ENCODE assay signal across 29 mouse cellular contexts in genomic region chr8:27579308-27579707, GRCm38 (mm10).
DNase-seq lines count a peak whose midpoint lies in the region; ATAC-seq and TF ChIP-seq lines count a peak whose summit lies in the region.
"Had no signal": no experiment of that assay in that cellular context is flagged by ENCODE, and none has a peak within 500 bp of the region (broad histone marks: within the 10 kb centered on the region; RNA-seq: fewer than 3 reads in every experiment).

No protein-coding gene starts in this region.

- DNase-seq in forebrain, embryonic 11.5 days (ENCODE audit: low spot score) = peak; percentile 46
- peak; percentile 56 for DNase-seq in R1 (ENCODE audit: low read depth, low spot score)
- peak; percentile 44 for DNase-seq in embryonic facial prominence, embryonic 11.5 days (ENCODE audit: low spot score)
- no peak for DNase-seq in spleen, postnatal 36 days (ENCODE audit: low spot score in 2 of 2)
- DNase-seq in liver, postnatal 0 days = no peak
- DNase-seq: cerebellum, adult 8-10 months; gastrocnemius, adult 2 months; heart, adult 18-20 months; heart, postnatal 4 days; layer of hippocampus, postnatal 36 days; left cerebral cortex, postnatal 4 days; liver; lung, postnatal 10 days; right cerebral cortex, postnatal 14 days; spleen, adult 18-20 months; thymus, adult 18-20 months; thymus, postnatal 4 days had no signal

- H3K4me1 ChIP-seq in forebrain, embryonic 11.5 days (replicated peaks; ENCODE audit: control insufficient read depth, insufficient read depth, low read length) = no peaks in the 10 kb centered on the region
- no peaks in the 10 kb centered on the region for H3K4me1 ChIP-seq in forebrain, embryonic 12.5 days
- H3K4me1 ChIP-seq in embryonic facial prominence, embryonic 11.5 days (ENCODE audit: control insufficient read depth, insufficient read depth, low read length) = no peaks in the 10 kb centered on the region
- peaks cover 3% of the 10 kb centered on the region; the same call in 1 of the 2 replicates for H3K4me1 ChIP-seq in midbrain, embryonic 16.5 days (ENCODE audit: control insufficient read depth, insufficient read depth, low read length)
- no peaks in the 10 kb centered on the region for H3K4me1 ChIP-seq in liver, postnatal 0 days (ENCODE audit: insufficient read depth)
- H3K4me1 ChIP-seq: heart, embryonic 15.5 days; megakaryocyte, embryonic 14.5 days; stomach, embryonic 15.5 days had no signal

- H3K27ac ChIP-seq in forebrain, embryonic 11.5 days (ENCODE audit: low read depth, low read length) = no peak overlapping the region
- no peak overlapping the region for H3K27ac ChIP-seq in forebrain, embryonic 12.5 days
- no peak overlapping the region for H3K27ac ChIP-seq in embryonic facial prominence, embryonic 11.5 days (replicated peaks; ENCODE audit: low read depth, low read length)
- H3K27ac ChIP-seq in midbrain, embryonic 16.5 days (ENCODE audit: low read length) = no peak overlapping the region
- no peak overlapping the region for H3K27ac ChIP-seq in liver, postnatal 0 days (ENCODE audit: low read depth)
- H3K27ac ChIP-seq: gastrocnemius, adult 2 months; heart, embryonic 15.5 days; hindbrain, postnatal 0 days; stomach, embryonic 15.5 days had no signal

- no peak for TF ChIP-seq EP300 in liver, postnatal 0 days (IDR thresholded peaks at IDR 0.05; ENCODE audit: low read depth)

- WGBS in forebrain, embryonic 11.5 days = 72% methylated on average over 12 of the region's 12 CpGs
- 62% methylated on average over 12 of the region's 12 CpGs for WGBS in forebrain, embryonic 12.5 days
- WGBS in embryonic facial prominence, embryonic 11.5 days = 57% methylated on average over 12 of the region's 12 CpGs
- 41% methylated on average over 12 of the region's 12 CpGs for WGBS in midbrain, embryonic 16.5 days
- WGBS in liver, postnatal 0 days (ENCODE audit: insufficient replicate concordance) = 70% methylated on average over 12 of the region's 12 CpGs

- H3K27me3 ChIP-seq in forebrain, embryonic 11.5 days (ENCODE audit: control insufficient read depth, insufficient read depth, low read length) = no peaks in the 10 kb centered on the region
- H3K27me3 ChIP-seq in forebrain, embryonic 12.5 days = no peaks in the 10 kb centered on the region
- no peaks in the 10 kb centered on the region for H3K27me3 ChIP-seq in embryonic facial prominence, embryonic 11.5 days (ENCODE audit: control insufficient read depth, insufficient read depth, low read length)
- no peaks in the 10 kb centered on the region for H3K27me3 ChIP-seq in midbrain, embryonic 16.5 days (ENCODE audit: control insufficient read depth, insufficient read depth, low read depth, low read length)
- H3K27me3 ChIP-seq in liver, postnatal 0 days (ENCODE audit: insufficient read depth, low read length) = no peaks in the 10 kb centered on the region
- H3K27me3 ChIP-seq: heart, embryonic 15.5 days; megakaryocyte, embryonic 14.5 days; stomach, embryonic 15.5 days had no signal

- H3K36me3 ChIP-seq in forebrain, embryonic 11.5 days (ENCODE audit: control insufficient read depth, insufficient read depth, low read length) = no peaks in the 10 kb centered on the region
- no peaks in the 10 kb centered on the region for H3K36me3 ChIP-seq in forebrain, embryonic 12.5 days (replicated peaks)
- H3K36me3 ChIP-seq in embryonic facial prominence, embryonic 11.5 days (replicated peaks; ENCODE audit: control insufficient read depth, insufficient read depth, low read depth, low read length) = no peaks in the 10 kb centered on the region
- H3K36me3 ChIP-seq in midbrain, embryonic 16.5 days (ENCODE audit: control insufficient read depth, insufficient read depth, low read length) = no peaks in the 10 kb centered on the region
- H3K36me3 ChIP-seq in liver, postnatal 0 days (replicated peaks; ENCODE audit: insufficient read depth, low read length) = no peaks in the 10 kb centered on the region
- H3K36me3 ChIP-seq: G1E; heart, embryonic 15.5 days; stomach, embryonic 15.5 days had no signal

- ATAC-seq in forebrain, embryonic 11.5 days (replicated peaks; ENCODE audit: low FRiP score) = no peak
- ATAC-seq in forebrain, embryonic 12.5 days (ENCODE audit: low FRiP score) = no peak
- ATAC-seq in embryonic facial prominence, embryonic 11.5 days (replicated peaks; ENCODE audit: insufficient number of reproducible peaks, low FRiP score, low TSS enrichment, low read depth) = no peak
- ATAC-seq in midbrain, embryonic 16.5 days = no peak
- ATAC-seq in erythroblast, adult 5-6 weeks (replicated peaks; ENCODE audit: low FRiP score, poor library complexity, severe bottlenecking) = no peak
- no peak for ATAC-seq in liver, postnatal 0 days
- ATAC-seq: CD4-positive, CD25-positive, alpha-beta regulatory T cell, adult 4 months; hindbrain, postnatal 0 days; intestine, postnatal 0 days had no signal

- H3K9me3 ChIP-seq in forebrain, embryonic 11.5 days (ENCODE audit: control insufficient read depth, low read length) = no peaks in the 10 kb centered on the region
- H3K9me3 ChIP-seq in forebrain, embryonic 12.5 days = no peaks in the 10 kb centered on the region
- no peaks in the 10 kb centered on the region for H3K9me3 ChIP-seq in embryonic facial prominence, embryonic 11.5 days (replicated peaks; ENCODE audit: control insufficient read depth, low read length)
- H3K9me3 ChIP-seq in midbrain, embryonic 16.5 days (replicated peaks; ENCODE audit: control insufficient read depth, low read length, poor library complexity, severe bottlenecking) = no peaks in the 10 kb centered on the region
- H3K9me3 ChIP-seq in liver, postnatal 0 days (ENCODE audit: low read length) = no peaks in the 10 kb centered on the region
- H3K9me3 ChIP-seq: G1E; heart, embryonic 15.5 days; stomach, embryonic 15.5 days had no signal

- H3K4me3 ChIP-seq in forebrain, embryonic 11.5 days (ENCODE audit: low read depth, low read length) = no peak overlapping the region
- no peak overlapping the region for H3K4me3 ChIP-seq in forebrain, embryonic 12.5 days (replicated peaks)
- no peak overlapping the region for H3K4me3 ChIP-seq in embryonic facial prominence, embryonic 11.5 days (ENCODE audit: low read depth, low read length)
- no peak overlapping the region; the same call in 1 of the 2 replicates for H3K4me3 ChIP-seq in midbrain, embryonic 16.5 days (ENCODE audit: low read depth, low read length)
- H3K4me3 ChIP-seq in liver, postnatal 0 days (ENCODE audit: low read depth, low read length) = no peak overlapping the region
- H3K4me3 ChIP-seq: erythroblast, embryonic 14.5 days; gastrocnemius, adult 2 months; heart, embryonic 15.5 days; megakaryocyte, embryonic 14.5 days; myocyte; stomach, embryonic 15.5 days had no signal

- no peak for TF ChIP-seq CTCF in liver, postnatal 0 days (IDR thresholded peaks at IDR 0.05; ENCODE audit: low read depth)

- no peak overlapping the region for H3K9ac ChIP-seq in forebrain, embryonic 11.5 days (ENCODE audit: low read length)
- H3K9ac ChIP-seq in forebrain, embryonic 12.5 days = no peak overlapping the region
- H3K9ac ChIP-seq in embryonic facial prominence, embryonic 11.5 days (replicated peaks; ENCODE audit: low read length) = no peak overlapping the region
- H3K9ac ChIP-seq in midbrain, embryonic 16.5 days (ENCODE audit: low read depth, low read length) = no peak overlapping the region
- H3K9ac ChIP-seq in liver, postnatal 0 days (replicated peaks) = no peak overlapping the region
- H3K9ac ChIP-seq: heart, embryonic 15.5 days; stomach, embryonic 15.5 days had no signal

- H3K4me2 ChIP-seq in forebrain, embryonic 11.5 days (ENCODE audit: low read depth, low read length, severe bottlenecking) = no peak overlapping the region
- no peak overlapping the region for H3K4me2 ChIP-seq in forebrain, embryonic 12.5 days
- no peak overlapping the region for H3K4me2 ChIP-seq in embryonic facial prominence, embryonic 11.5 days (ENCODE audit: low read depth, low read length)
- peak overlapping the region; percentile 21 for H3K4me2 ChIP-seq in midbrain, embryonic 16.5 days (ENCODE audit: low read length)
- no peak overlapping the region for H3K4me2 ChIP-seq in liver, postnatal 0 days (ENCODE audit: low read depth, low read length)
- H3K4me2 ChIP-seq: heart, embryonic 15.5 days; stomach, embryonic 15.5 days had no signal

Comparison
In these comparisons a context has a peak if more than half of its experiments do, and no peak if none do; other contexts are left out.
1. DNase-seq: peak in forebrain, embryonic 11.5 days (single experiment), R1 (single experiment) and embryonic facial prominence, embryonic 11.5 days (single experiment); none in spleen, postnatal 36 days (0 of 2) and liver, postnatal 0 days (single experiment).